Comparison of ENCODE assay signal across 8 mouse cellular contexts in genomic region chr15:80798367-80799073, GRCm38 (mm10).
DNase-seq lines count a peak whose midpoint lies in the region; ATAC-seq and TF ChIP-seq lines count a peak whose summit lies in the region.

No protein-coding gene starts in this region.

- no peaks in the 10 kb centered on the region for H3K36me3 ChIP-seq in embryonic facial prominence, embryonic 14.5 days (ENCODE audit: control insufficient read depth, insufficient read depth, low read length)
- peaks cover 11% of the 10 kb centered on the region for H3K36me3 ChIP-seq in heart, adult 2 months (ENCODE audit: control insufficient read depth, insufficient read depth, low read length)
- no peaks in the 10 kb centered on the region for H3K36me3 ChIP-seq in limb, embryonic 13.5 days
- no peaks in the 10 kb centered on the region for H3K36me3 ChIP-seq in midbrain, embryonic 16.5 days (ENCODE audit: control insufficient read depth, insufficient read depth, low read length)

- H3K79me2 ChIP-seq in heart, adult 2 months (replicated peaks; ENCODE audit: control insufficient read depth, insufficient read depth, low read length): no peaks in the 10 kb centered on the region; the same call in 1 of the 2 replicates

- H3K9ac ChIP-seq in embryonic facial prominence, embryonic 14.5 days (ENCODE audit: low read depth, low read length): peak overlapping the region; percentile 77
- H3K9ac ChIP-seq in heart, adult 2 months (ENCODE audit: low read depth, low read length): peak overlapping the region; percentile 73; the same call in 1 of the 2 replicates
- H3K9ac ChIP-seq in limb, embryonic 13.5 days: peak overlapping the region; percentile 76
- peak overlapping the region; percentile 66 for H3K9ac ChIP-seq in midbrain, embryonic 16.5 days (ENCODE audit: low read depth, low read length)

- WGBS in embryonic facial prominence, embryonic 14.5 days: under 1% methylated on average over 17 of the region's 17 CpGs
- WGBS in heart, adult 2 months: under 1% methylated on average over 17 of the region's 17 CpGs
- under 1% methylated on average over 17 of the region's 17 CpGs for WGBS in limb, embryonic 13.5 days
- under 1% methylated on average over 17 of the region's 17 CpGs for WGBS in midbrain, embryonic 16.5 days

- TF ChIP-seq POLR2A in heart, adult 2 months (IDR thresholded peaks at IDR 0.05; ENCODE audit: insufficient read depth, low read depth, low read length): peak; percentile 98

- H3K9me3 ChIP-seq in embryonic facial prominence, embryonic 14.5 days (ENCODE audit: control insufficient read depth, low read length): no peaks in the 10 kb centered on the region
- no peaks in the 10 kb centered on the region for H3K9me3 ChIP-seq in limb, embryonic 13.5 days
- H3K9me3 ChIP-seq in midbrain, embryonic 16.5 days (replicated peaks; ENCODE audit: control insufficient read depth, low read length, poor library complexity, severe bottlenecking): no peaks in the 10 kb centered on the region

- peaks cover 30% of the 10 kb centered on the region for H3K4me1 ChIP-seq in embryonic facial prominence, embryonic 14.5 days (ENCODE audit: control insufficient read depth, insufficient read depth, low read length)
- H3K4me1 ChIP-seq in heart, adult 2 months (ENCODE audit: control insufficient read depth, insufficient read depth, low read length): peaks cover 6% of the 10 kb centered on the region
- H3K4me1 ChIP-seq in limb, embryonic 13.5 days: peaks cover 37% of the 10 kb centered on the region
- peaks cover 36% of the 10 kb centered on the region for H3K4me1 ChIP-seq in midbrain, embryonic 16.5 days (ENCODE audit: control insufficient read depth, insufficient read depth, low read length)

- intact Hi-C loops in heart, adult 2 months (cut with DNase I): loop anchor here (1.0 to 10.0 kb wide), 5 partner anchors 39 to 534 kb away; partner anchors contain the start of genes Adsl, Rps19bp1 and Tnrc6b

- peak overlapping the region; percentile 94 for H3K27ac ChIP-seq in embryonic facial prominence, embryonic 14.5 days (replicated peaks; ENCODE audit: low read depth, low read length)
- peak overlapping the region; percentile 88 for H3K27ac ChIP-seq in heart, adult 2 months
- peak overlapping the region; percentile 89; the same call in 1 of the 2 replicates for H3K27ac ChIP-seq in limb, embryonic 13.5 days
- H3K27ac ChIP-seq in midbrain, embryonic 16.5 days (ENCODE audit: low read length): peak overlapping the region; percentile 90

- no peaks in the 10 kb centered on the region for H3K27me3 ChIP-seq in embryonic facial prominence, embryonic 14.5 days (replicated peaks; ENCODE audit: control insufficient read depth, insufficient read depth, low read length)
- H3K27me3 ChIP-seq in heart, adult 2 months (ENCODE audit: control insufficient read depth, insufficient read depth, low read length): no peaks in the 10 kb centered on the region
- H3K27me3 ChIP-seq in limb, embryonic 13.5 days: no peaks in the 10 kb centered on the region
- no peaks in the 10 kb centered on the region for H3K27me3 ChIP-seq in midbrain, embryonic 16.5 days (ENCODE audit: control insufficient read depth, insufficient read depth, low read depth, low read length)

- TF ChIP-seq CTCF in heart, adult 2 months (IDR thresholded peaks at IDR 0.05): peak; percentile 35

- peak; percentile 95 for TF ChIP-seq EP300 in heart, adult 2 months (IDR thresholded peaks at IDR 0.05; ENCODE audit: insufficient read depth, low read depth, low read length)

- peak; percentile 92 for ATAC-seq in embryonic facial prominence, embryonic 14.5 days (ENCODE audit: low read depth)
- ATAC-seq in limb, embryonic 13.5 days (ENCODE audit: low FRiP score, low read depth): peak; percentile 87
- ATAC-seq in midbrain, embryonic 16.5 days: peak; percentile 90

- peak overlapping the region; percentile 61 for H3K4me3 ChIP-seq in embryonic facial prominence, embryonic 14.5 days (ENCODE audit: low read depth, low read length)
- peak overlapping the region; percentile 76 for H3K4me3 ChIP-seq in heart, adult 2 months
- peak overlapping the region; percentile 59 for H3K4me3 ChIP-seq in limb, embryonic 13.5 days
- peak overlapping the region; percentile 48 for H3K4me3 ChIP-seq in midbrain, embryonic 16.5 days (ENCODE audit: low read depth, low read length)

- DNase-seq in 3T3-L1 (ENCODE audit: low read depth, low spot score): peak; percentile 99
- peak; percentile 43 to 76 for DNase-seq in adrenal gland, postnatal 4 days (ENCODE audit: low spot score in 2 of 2)
- peak; percentile 100 for DNase-seq in embryonic facial prominence, embryonic 14.5 days (ENCODE audit: low spot score)
- DNase-seq in heart, adult 2 months: peak; percentile 79 to 90
- peak; percentile 94 to 96 for DNase-seq in kidney, adult 8-10 months
- DNase-seq in spleen, postnatal 10 days (ENCODE audit: low spot score in 2 of 2): peak; percentile 81 to 91

- H3K4me2 ChIP-seq in embryonic facial prominence, embryonic 14.5 days (ENCODE audit: low read depth, low read length): peak overlapping the region; percentile 75
- H3K4me2 ChIP-seq in limb, embryonic 13.5 days (replicated peaks): peak overlapping the region; percentile 72
- peak overlapping the region; percentile 79 for H3K4me2 ChIP-seq in midbrain, embryonic 16.5 days (ENCODE audit: low read length)

Comparison
In these comparisons a context has a peak if more than half of its experiments do, and no peak if none do; other contexts are left out.
1. Peak in every context shown above with its lines: DNase-seq, ATAC-seq, H3K4me3 ChIP-seq and H3K27ac ChIP-seq.